In genomic region chr14:115413429-115413828, GRCm38 (mm10) we compare ENCODE assay signal across 13 mouse cellular contexts.
A peak's percentile ranks its signal among the peaks of the same experiment; 100 is the strongest.
DNase-seq lines count a peak whose midpoint lies in the region; ATAC-seq and TF ChIP-seq lines count a peak whose summit lies in the region.
"Had no signal": no experiment of that assay in that cellular context is flagged by ENCODE, and none has a peak within 500 bp of the region (broad histone marks: within the 10 kb centered on the region; RNA-seq: fewer than 3 reads in every experiment).

No protein-coding gene starts in this region.

- no peak overlapping the region for H3K4me2 ChIP-seq in hindbrain, embryonic 11.5 days (replicated peaks; ENCODE audit: low read depth, low read length)
- no peak overlapping the region for H3K4me2 ChIP-seq in hindbrain, postnatal 0 days (ENCODE audit: low read depth, low read length)
- no peak overlapping the region for H3K4me2 ChIP-seq in stomach, postnatal 0 days (replicated peaks; ENCODE audit: low read depth)
- H3K4me2 ChIP-seq: embryonic facial prominence, embryonic 15.5 days had no signal

- 61% methylated on average over 1 of the region's 1 CpGs for WGBS in hindbrain, embryonic 11.5 days
- WGBS in hindbrain, postnatal 0 days: 73% methylated on average over 1 of the region's 1 CpGs
- 8% methylated on average over 1 of the region's 1 CpGs for WGBS in limb, embryonic 10.5 days
- WGBS in stomach, postnatal 0 days: 49% methylated on average over 1 of the region's 1 CpGs

- H3K4me1 ChIP-seq in hindbrain, embryonic 11.5 days (replicated peaks; ENCODE audit: control insufficient read depth, insufficient read depth, low read length): no peaks in the 10 kb centered on the region
- H3K4me1 ChIP-seq in hindbrain, postnatal 0 days (ENCODE audit: insufficient read depth, low read length): no peaks in the 10 kb centered on the region
- H3K4me1 ChIP-seq in limb, embryonic 10.5 days: peaks cover 65% of the 10 kb centered on the region
- no peaks in the 10 kb centered on the region for H3K4me1 ChIP-seq in stomach, postnatal 0 days (replicated peaks; ENCODE audit: control insufficient read depth, insufficient read depth)
- H3K4me1 ChIP-seq: embryonic facial prominence, embryonic 15.5 days had no signal

- H3K27ac ChIP-seq in hindbrain, embryonic 11.5 days (ENCODE audit: low read depth, low read length): no peak overlapping the region
- no peak overlapping the region for H3K27ac ChIP-seq in hindbrain, postnatal 0 days
- 0 out of 2 replicates have a peak overlapping the region, but pooled peaks have one; percentile 66 for H3K27ac ChIP-seq in limb, embryonic 10.5 days
- no peak overlapping the region for H3K27ac ChIP-seq in stomach, postnatal 0 days (replicated peaks)
- H3K27ac ChIP-seq: embryonic facial prominence, embryonic 15.5 days had no signal

- H3K4me3 ChIP-seq in hindbrain, embryonic 11.5 days (ENCODE audit: low read depth, low read length): no peak overlapping the region
- no peak overlapping the region for H3K4me3 ChIP-seq in hindbrain, postnatal 0 days (ENCODE audit: low read length)
- no peak overlapping the region for H3K4me3 ChIP-seq in limb, embryonic 10.5 days
- no peak overlapping the region for H3K4me3 ChIP-seq in stomach, postnatal 0 days (ENCODE audit: low read depth, low read length)
- H3K4me3 ChIP-seq: embryonic facial prominence, embryonic 15.5 days had no signal

- peak; percentile 58 for ATAC-seq in hindbrain, embryonic 11.5 days (ENCODE audit: low FRiP score)
- no peak for ATAC-seq in hindbrain, postnatal 0 days
- no peak for ATAC-seq in stomach, postnatal 0 days (ENCODE audit: low FRiP score, low TSS enrichment)

- H3K9ac ChIP-seq in hindbrain, embryonic 11.5 days (ENCODE audit: low read depth, low read length): no peak overlapping the region
- no peak overlapping the region for H3K9ac ChIP-seq in hindbrain, postnatal 0 days (replicated peaks; ENCODE audit: low read length)
- H3K9ac ChIP-seq in stomach, postnatal 0 days (ENCODE audit: low read length): no peak overlapping the region
- H3K9ac ChIP-seq: embryonic facial prominence, embryonic 15.5 days had no signal

- peak; percentile 17 for DNase-seq in hindbrain, embryonic 11.5 days (ENCODE audit: low spot score)
- DNase-seq in hindbrain, postnatal 0 days (ENCODE audit: low spot score): no peak
- peak; percentile 47 for DNase-seq in brain, embryonic 14.5 days (ENCODE audit: low read depth)
- peak; percentile 19 for DNase-seq in kidney, adult 18-20 months
- DNase-seq in limb, embryonic 10.5 days (ENCODE audit: low spot score): peak; percentile 45
- DNase-seq in left cerebral cortex, adult 11 months (ENCODE audit: low spot score): no peak
- no peak for DNase-seq in natural killer cell, adult 2 months (ENCODE audit: low spot score in 2 of 2)
- DNase-seq in stomach, postnatal 0 days (ENCODE audit: low spot score): no peak
- DNase-seq: cerebellum, adult 9-10 months; heart, adult 18-20 months; lung, postnatal 10 days; thymus, adult 18-20 months had no signal

- TF ChIP-seq EP300 in stomach, postnatal 0 days (optimal IDR thresholded peaks at IDR 0.05): no peak

- TF ChIP-seq CTCF in hindbrain, postnatal 0 days (IDR thresholded peaks at IDR 0.05; ENCODE audit: low read depth): no peak
- TF ChIP-seq CTCF in brain, embryonic 14.5 days (IDR thresholded peaks at IDR 0.05; ENCODE audit: borderline replicate concordance, extremely low read depth, insufficient read depth, insufficient read length): no peak
- TF ChIP-seq CTCF in stomach, postnatal 0 days (IDR thresholded peaks at IDR 0.05; ENCODE audit: low read depth): no peak

- no peaks in the 10 kb centered on the region for H3K9me3 ChIP-seq in hindbrain, embryonic 11.5 days (ENCODE audit: control insufficient read depth, low read length)
- H3K9me3 ChIP-seq in hindbrain, postnatal 0 days (ENCODE audit: low read length): no peaks in the 10 kb centered on the region
- no peaks in the 10 kb centered on the region for H3K9me3 ChIP-seq in limb, embryonic 10.5 days (replicated peaks)
- no peaks in the 10 kb centered on the region for H3K9me3 ChIP-seq in stomach, postnatal 0 days (ENCODE audit: control insufficient read depth, low read length)
- H3K9me3 ChIP-seq: embryonic facial prominence, embryonic 15.5 days had no signal

- no peaks in the 10 kb centered on the region for H3K27me3 ChIP-seq in hindbrain, embryonic 11.5 days (ENCODE audit: control insufficient read depth, insufficient read depth, low read length)
- H3K27me3 ChIP-seq in hindbrain, postnatal 0 days (ENCODE audit: insufficient read depth, low read length): no peaks in the 10 kb centered on the region
- no peaks in the 10 kb centered on the region for H3K27me3 ChIP-seq in limb, embryonic 10.5 days (ENCODE audit: low read depth, poor library complexity, severe bottlenecking)
- no peaks in the 10 kb centered on the region for H3K27me3 ChIP-seq in stomach, postnatal 0 days (ENCODE audit: control insufficient read depth, insufficient read depth, low read length)
- H3K27me3 ChIP-seq: embryonic facial prominence, embryonic 15.5 days had no signal

- no peaks in the 10 kb centered on the region for H3K36me3 ChIP-seq in hindbrain, embryonic 11.5 days (ENCODE audit: control insufficient read depth, insufficient read depth, low read length)
- no peaks in the 10 kb centered on the region for H3K36me3 ChIP-seq in hindbrain, postnatal 0 days (ENCODE audit: insufficient read depth, low read length)
- peaks cover 3% of the 10 kb centered on the region; the same call in 1 of the 2 replicates for H3K36me3 ChIP-seq in limb, embryonic 10.5 days
- H3K36me3 ChIP-seq in stomach, postnatal 0 days (ENCODE audit: control insufficient read depth, insufficient read depth, low read length): no peaks in the 10 kb centered on the region
- H3K36me3 ChIP-seq: embryonic facial prominence, embryonic 15.5 days had no signal

- TF ChIP-seq POLR2A in brain, embryonic 14.5 days (IDR thresholded peaks at IDR 0.05; ENCODE audit: borderline replicate concordance, extremely low read depth, insufficient read depth, insufficient read length, poor library complexity, severe bottlenecking): no peak

Comparison
In these comparisons a context has a peak if more than half of its experiments do, and no peak if none do; other contexts are left out.
1. DNase-seq: peak in hindbrain, embryonic 11.5 days (single experiment), brain, embryonic 14.5 days (single experiment), kidney, adult 18-20 months (single experiment) and limb, embryonic 10.5 days (single experiment); none in hindbrain, postnatal 0 days (single experiment), left cerebral cortex, adult 11 months (single experiment), natural killer cell, adult 2 months (0 of 2) and stomach, postnatal 0 days (single experiment).